Mouse (Mus musculus) T-cell, adult 2 months (primary cell): ENCODE measurements at regions not wholly inside any gene's neighbourhood (a gene's known extent, or its start where the extent isn't known, plus 50 kb on each side); places are given as distances from the start of the nearest gene placed in this dataset.

Source experiments
- DNase-seq: peaks from one replicate; pipeline ENCODE4 v3.0.0; 2022; ENCODE audit warnings: low spot score

DNA sequence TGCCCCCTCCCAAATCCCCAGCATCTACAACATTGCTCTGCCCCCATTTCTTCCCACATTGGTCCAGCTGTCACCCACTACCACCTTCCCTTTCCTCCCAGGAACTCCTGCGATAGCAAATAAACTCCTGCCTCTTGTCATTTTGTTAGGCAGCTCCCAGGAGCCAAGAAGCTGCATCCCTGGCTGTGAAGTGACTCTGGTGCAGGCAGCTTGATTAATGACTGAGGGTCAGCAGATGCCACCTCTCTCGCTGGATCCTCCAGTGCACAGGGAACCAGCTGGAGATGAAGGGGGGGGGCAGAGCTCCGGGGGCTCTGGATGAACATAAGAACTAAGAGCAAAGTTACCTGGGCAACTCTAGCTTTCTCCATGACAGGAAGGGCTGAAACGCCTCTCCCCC is 235.2 kb downstream of the Gm45692 start:
- no peak for DNase-seq

DNA sequence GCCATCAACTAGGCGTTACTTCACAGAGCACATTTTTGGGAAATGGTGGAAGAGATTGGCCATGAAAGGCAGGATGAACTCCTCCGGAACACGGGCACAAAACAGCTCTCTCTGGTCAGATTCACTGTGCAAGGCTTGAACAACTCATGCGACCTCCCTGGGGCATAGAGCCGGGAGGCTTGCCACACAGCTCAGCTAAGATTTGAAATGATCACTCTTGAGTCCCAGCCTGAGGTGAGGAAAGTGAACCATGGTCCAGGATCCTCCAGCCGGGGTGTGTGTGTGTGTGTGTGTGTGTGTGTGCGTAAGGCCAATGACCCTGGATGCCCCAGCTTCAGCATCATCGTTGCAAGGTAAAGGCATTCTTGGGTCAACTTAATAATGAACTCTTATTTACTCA is 237.5 kb downstream of the Gm45692 start:
- DNase-seq, result no peak

DNA sequence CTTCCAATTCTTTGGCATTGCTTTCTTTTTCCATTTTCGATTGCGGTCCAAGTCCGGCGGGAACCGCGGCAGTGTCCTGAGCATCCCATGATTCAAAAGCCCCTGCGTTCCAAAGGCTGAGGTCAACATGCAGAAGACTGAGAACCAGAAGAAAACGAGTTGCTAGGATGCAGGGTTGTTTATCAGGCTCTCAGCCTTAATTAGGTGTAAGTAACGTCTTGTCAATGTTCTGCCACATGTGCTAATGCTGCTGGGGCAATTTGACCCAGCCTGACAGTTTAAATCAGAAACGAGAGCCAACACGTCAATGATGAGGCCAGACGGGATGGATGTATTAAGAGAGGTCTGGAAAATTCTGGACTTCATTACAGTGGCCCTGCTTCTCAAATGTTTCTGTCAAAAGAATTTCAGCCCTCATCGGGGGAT is 239.4 kb downstream of the Gm45692 start:
- no peak for DNase-seq

- DNase-seq, result no peak
Observed at GRCm38 (mm10) chr8:26362366-26362765, 243.0 kb downstream of the Gm45692 start.

DNA sequence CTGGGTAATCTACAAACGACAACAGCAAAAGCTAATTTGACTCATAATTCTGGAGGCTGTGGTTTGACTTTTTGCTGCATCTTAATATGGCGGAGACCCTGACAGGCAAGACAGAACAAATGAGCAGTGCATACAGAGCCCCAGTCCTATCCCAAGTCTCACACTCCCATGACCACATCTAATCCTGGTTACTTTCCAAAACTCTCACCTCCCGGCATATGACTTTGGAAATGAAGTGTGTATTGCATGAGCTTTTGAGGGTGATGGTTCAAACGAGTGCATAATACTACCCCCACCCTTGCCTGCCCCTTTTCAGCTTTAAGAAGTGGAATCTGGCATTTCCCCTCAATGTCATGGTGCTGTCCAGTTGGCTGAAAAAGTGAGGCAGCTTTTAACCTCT is 244.3 kb downstream of the Gm45692 start:
- DNase-seq, result no peak

- no peak for DNase-seq
Observed at GRCm38 (mm10) chr8:26364637-26365036, 245.3 kb downstream of the Gm45692 start.

DNA sequence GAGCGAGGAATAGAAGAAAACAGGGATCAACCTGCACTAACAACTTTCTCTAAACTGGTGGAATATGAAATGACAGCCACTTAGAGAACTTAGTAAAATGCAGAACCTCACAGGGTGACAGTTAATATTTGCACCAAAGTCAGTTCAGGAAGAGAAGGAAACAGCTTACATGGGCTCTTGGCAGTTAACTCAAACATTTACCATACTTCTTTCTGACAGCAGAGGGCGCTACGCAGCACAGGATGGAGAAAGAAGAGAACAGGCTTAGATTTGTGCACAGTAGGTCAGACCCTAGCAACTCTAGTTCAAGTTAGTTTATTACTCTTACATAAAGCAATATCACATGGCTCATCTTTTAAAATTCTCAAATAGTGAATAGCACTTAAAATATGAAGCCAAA is 261.3 kb downstream of the Gm45692 start:
- DNase-seq, result peak; percentile 29

GRCm38 (mm10) chr8:26382426-26382825 is 263.1 kb downstream of the Gm45692 start:
- peak; percentile 1 for DNase-seq

DNA sequence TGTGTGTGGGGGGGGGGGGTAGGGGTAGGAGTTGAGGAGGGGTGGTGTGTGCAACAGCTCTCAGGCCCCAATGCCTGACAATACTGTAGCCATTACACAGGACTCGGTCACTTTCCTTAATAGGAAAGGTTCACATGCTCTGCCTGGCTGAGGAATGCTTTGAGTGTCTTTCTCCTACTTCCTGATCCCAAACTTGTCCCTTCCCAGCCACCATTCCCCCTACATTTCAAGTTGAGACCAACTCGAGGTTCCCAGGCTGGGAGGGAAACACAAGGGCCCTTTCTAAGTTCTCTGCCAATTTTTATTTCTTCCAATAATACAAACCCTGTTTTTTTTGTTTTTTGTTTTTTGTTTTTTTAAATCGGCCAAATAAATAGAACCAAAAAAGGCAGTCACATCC is 264.6 kb downstream of the Gm45692 start:
- DNase-seq, result no peak

DNA sequence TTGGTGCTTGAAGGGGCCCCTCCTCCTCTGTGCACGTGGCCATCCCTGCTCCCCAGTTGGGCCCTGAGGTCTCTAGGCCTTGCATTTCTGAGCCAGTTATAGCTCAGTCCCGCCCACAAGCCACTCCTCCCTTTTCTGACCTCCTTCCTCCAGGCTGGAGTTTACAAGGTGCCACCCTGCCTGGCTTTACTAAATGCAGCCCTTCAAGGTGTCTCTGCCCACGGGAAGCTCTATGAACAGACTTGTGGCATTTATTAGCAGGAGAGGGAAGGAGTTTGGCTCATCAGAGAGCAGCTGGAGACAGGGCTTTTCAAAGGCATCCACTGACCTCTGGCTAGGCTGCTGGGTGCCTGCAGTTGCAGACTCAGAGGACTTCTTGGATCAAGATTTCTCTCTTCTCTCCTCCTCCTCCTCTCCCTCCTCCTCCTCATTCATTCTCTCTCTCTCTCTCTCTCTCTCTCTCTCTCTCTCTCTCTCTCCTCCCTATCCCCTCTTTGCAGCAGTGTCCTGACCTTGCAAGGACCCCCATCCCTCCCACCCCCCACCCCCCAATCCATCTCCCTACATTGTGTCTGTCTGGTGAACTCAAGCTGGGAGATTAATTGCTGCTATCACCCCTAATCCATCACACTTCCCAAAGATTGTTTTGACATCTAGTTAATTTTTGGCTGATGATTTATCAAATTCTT is 265.1 kb downstream of the Gm45692 start:
- DNase-seq, result no peak

- DNase-seq, result no peak
Observed at GRCm38 (mm10) chr8:26384994-26385345, 265.6 kb downstream of the Gm45692 start.

DNA sequence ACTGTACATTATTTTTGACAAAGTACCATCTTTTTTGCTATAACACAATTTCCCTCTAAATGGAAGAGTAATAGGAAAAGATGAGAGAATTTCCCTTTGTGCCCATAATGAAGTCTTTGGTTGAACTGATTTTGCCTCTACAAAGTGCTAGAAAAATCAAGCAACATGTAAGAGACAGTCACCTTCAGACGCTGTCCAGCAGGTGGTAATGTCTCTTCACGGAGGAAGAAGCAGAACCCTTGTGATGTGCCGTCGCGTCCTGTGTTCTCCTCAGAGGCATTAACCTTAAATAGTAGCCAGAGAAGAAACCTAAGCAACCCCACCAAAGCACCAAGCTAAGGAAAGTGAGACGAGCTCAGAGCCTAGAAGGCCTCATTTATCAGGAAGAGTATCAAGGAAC is 275.7 kb downstream of the Gm45692 start:
- no peak for DNase-seq

- no peak for DNase-seq
Observed at GRCm38 (mm10) chr8:26420002-26420401, 300.7 kb downstream of the Gm45692 start.

DNA sequence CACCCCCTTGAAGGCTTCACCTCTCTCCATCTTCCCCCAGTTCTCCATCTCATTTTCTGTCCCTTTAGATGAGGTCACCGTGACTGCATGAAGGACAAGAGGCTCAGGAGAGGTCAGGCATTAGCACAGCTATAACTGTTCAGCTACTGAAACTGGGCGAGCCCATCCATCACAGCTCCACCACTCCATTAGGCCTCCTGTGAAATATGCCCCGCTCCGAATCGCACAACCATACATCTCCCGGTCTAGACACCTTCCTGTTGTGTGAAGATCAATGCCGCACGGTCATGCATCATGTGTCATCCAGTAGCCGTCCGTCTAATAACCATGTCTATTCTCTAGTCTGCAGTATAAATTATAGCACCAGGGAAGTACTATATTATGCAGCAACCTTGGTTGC is 301.2 kb downstream of the Gm45692 start:
- DNase-seq, result no peak

- DNase-seq, result no peak
Observed at GRCm38 (mm10) chr8:26427311-26427710, 308.0 kb downstream of the Gm45692 start.

DNA sequence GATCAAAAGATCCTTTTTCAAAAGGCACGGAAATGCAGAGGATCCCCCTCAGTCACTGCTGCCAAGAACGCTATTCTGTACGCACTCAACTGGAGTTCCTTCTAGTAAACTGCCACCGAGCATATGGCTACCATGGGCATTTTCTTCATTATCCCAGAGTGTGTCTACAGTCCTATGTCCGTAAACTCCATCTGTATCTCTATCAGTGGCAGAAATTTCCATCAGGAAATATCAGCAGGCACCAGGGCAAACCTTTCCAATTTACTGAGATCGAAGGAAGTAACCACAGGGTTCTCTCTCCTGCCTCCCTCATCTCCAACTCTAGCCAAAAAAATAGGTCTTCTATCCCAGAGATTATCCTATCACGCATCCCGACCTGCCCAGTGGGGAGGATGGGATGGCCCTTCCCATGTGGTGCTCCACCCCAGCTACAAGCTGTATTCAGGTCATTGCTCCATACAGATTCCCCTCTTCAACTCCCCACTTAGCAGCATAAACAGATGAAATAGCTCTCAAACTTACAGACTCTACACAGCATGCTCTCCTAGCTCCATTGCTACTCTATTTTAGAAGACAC is 310.5 kb downstream of the Gm45692 start:
- DNase-seq, result no peak

GRCm38 (mm10) chr8:26432161-26432919 is 313.0 kb downstream of the Gm45692 start:
- no peak for DNase-seq

GRCm38 (mm10) chr8:26436236-26436635 is 316.9 kb downstream of the Gm45692 start:
- DNase-seq, result no peak

DNA sequence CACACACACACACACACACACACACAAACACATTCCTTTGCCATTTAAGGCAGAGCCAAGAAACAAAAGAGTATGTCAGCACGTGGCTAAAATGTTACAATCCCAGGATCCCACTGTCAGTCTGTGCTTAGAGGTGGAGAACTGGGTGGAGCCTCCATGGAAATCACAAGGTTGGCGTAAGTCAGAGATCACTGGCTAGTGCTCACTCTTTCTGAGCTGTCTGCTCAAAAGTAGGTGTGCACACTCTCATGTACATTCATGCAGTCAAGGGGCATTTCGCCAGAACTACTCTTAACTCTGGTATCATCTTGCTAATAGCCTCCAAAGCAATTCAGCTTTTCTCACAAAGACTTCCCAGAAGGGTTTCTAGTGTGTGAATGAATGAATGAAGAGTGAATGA is 318.2 kb downstream of the Gm45692 start:
- no peak for DNase-seq

GRCm38 (mm10) chr8:26438246-26438862 is 319.0 kb downstream of the Gm45692 start:
- DNase-seq, result no peak

GRCm38 (mm10) chr8:26438877-26439276 is 319.5 kb downstream of the Gm45692 start:
- DNase-seq, result no peak

GRCm38 (mm10) chr8:26441268-26442030 is 322.1 kb downstream of the Gm45692 start:
- DNase-seq, result no peak
